Mouse (Mus musculus) olfactory bulb, adult 2 months (tissue): ENCODE data around the gene Traf3ip2.

Experiments used
- CTCF ChIP-seq: fragments of 200-500 bp; IDR thresholded peaks from 2 replicates; pipeline ENCODE4 v1.5.1; 2012; ENCODE audit warnings: low read depth, mild to moderate bottlenecking, low read length, moderate library complexity; ENCODE audit not compliant: insufficient read depth
- POLR2A ChIP-seq: fragments of 200-500 bp; IDR thresholded peaks from 2 replicates; pipeline ENCODE4 v1.6.1; 2012; ENCODE audit warnings: mild to moderate bottlenecking, low read depth, low read length, moderate library complexity; ENCODE audit not compliant: insufficient read depth

DNA sequence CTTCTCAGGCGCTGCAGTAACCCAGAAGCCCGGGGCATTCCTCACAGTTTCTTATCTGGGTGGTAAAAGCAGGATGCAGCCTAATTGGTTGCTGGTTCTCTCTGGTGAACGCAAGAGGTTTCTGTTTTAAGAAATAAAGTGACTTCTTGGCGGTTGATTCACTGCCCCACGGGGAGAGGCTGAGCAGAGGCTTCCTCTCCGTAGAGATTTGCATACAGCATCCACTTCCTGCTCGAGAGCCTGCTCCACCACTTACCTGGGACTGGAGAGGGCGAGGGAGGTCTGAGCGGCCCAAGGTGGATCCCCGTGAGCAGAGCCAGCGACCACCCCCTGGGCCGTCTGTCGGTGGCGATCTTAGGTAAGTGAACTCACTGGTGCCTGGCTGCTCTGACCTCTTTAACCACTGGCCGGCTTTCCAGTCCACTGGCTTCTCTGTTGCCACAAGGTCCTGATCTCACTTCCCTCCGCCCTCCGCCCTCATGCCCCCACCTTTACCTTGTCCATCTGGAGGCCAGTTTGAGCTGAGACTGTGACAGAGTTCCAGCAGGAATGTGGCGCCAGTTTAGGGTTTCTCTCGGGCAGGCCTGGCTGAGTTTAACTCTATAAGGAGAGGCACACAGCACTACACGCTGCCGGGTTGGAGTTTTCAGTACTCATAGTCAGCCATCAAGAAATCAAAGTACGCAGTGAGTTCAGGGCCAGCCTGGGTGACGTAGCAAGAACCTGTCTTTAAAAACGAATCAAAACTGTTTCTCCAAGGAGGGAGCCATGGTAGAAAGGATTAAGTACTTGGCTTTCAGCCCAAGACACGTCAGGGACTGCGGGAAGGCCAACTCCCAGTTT is 476 bp downstream of the Traf3ip2 start:
- TF ChIP-seq CTCF (no peak), POLR2A (no peak)
